Mouse (Mus musculus) midbrain, embryonic 10.5 days (tissue): Measurements from ENCODE around the gene Iqch. TPM values are rescaled to one million over a fixed set of nuclear protein-coding genes. Genes with fewer than 3 reads are reported as not detected.
"Not testable (repeated sequence)": the region's sequence is repeated elsewhere in the genome, so short reads cannot be mapped to it uniquely, and the experiment has no call there.

Source experiments
- DNase-seq: peaks from one replicate; pipeline ENCODE4 v3.0.0-alpha.2; 2017; ENCODE audit warnings: low spot score
- H3K27ac ChIP-seq: fragments of 300-500 bp; sonication (generic); replicated peaks from 2 replicates; pipeline ENCODE4 v1.5.1; 2016; ENCODE audit warnings: mild to moderate bottlenecking
- H3K27me3 ChIP-seq: fragments of 300-500 bp; sonication (generic); 2 replicates; pipeline ENCODE4 v1.6.1; 2016; ENCODE audit warnings: low read depth, mild to moderate bottlenecking; ENCODE audit not compliant: poor library complexity, severe bottlenecking
- H3K36me3 ChIP-seq: fragments of 300-500 bp; sonication (generic); 2 replicates; pipeline ENCODE4 v1.6.1; 2016; ENCODE audit warnings: mild to moderate bottlenecking, moderate library complexity
- H3K4me1 ChIP-seq: fragments of 300-500 bp; sonication (generic); 2 replicates; pipeline ENCODE4 v1.6.1; 2016
- H3K4me3 ChIP-seq: fragments of 300-500 bp; sonication (generic); 2 replicates; pipeline ENCODE4 v1.5.1; 2016; ENCODE audit warnings: mild to moderate bottlenecking, moderate library complexity
- H3K9me3 ChIP-seq: fragments of 300-500 bp; sonication (generic); replicated peaks from 2 replicates; pipeline ENCODE4 v1.6.1; 2016; ENCODE audit warnings: mild to moderate bottlenecking
- WGBS: fragments of 180-500 bp; shearing (Covaris S2); methylation state at CpG from one replicate; pipeline ENCODE4 v1.1.7; 2016; 5-methylcytosine and 5-hydroxymethylcytosine counted together
- polyA plus RNA-seq: library from polyadenylated mRNA; unstranded; fragments of >200 nt; fragmentation: Nextera tagmentation; extraction: Ambion mirVana; gene quantifications from 2 replicates; pipeline ENCODE4 v1.2.1, GENCODE M21; 2016

Iqch gene
- polyA plus RNA-seq, 1 experiment from 2014 or later: 0.10 TPM

- Histone ChIP-seq H3K27me3 (no peaks in the 10 kb centered on the region), H3K4me3 (no peak overlapping the region), H3K36me3 (no peaks in the 10 kb centered on the region), H3K9me3 (no peaks in the 10 kb centered on the region), H3K4me1 (no peaks in the 10 kb centered on the region), H3K27ac (no peak overlapping the region)
- WGBS: 83% methylated on average over 5 of the region's 5 CpGs
- no peak for DNase-seq
These were observed 22.6 kb downstream of the Iqch start for GRCm38 (mm10) chr9:63579644-63580043.

GRCm38 (mm10) chr9:63577469-63577868, 24.8 kb downstream of the Iqch start:
- Histone ChIP-seq H3K9me3 (no peaks in the 10 kb centered on the region), H3K27ac (no peak overlapping the region), H3K36me3 (no peaks in the 10 kb centered on the region), H3K27me3 (no peaks in the 10 kb centered on the region), H3K4me1 (no peaks in the 10 kb centered on the region), H3K4me3 (no peak overlapping the region)
- no peak for DNase-seq
- WGBS: 90% methylated on average over 3 of the region's 3 CpGs

GRCm38 (mm10) chr9:63572874-63573273, 29.4 kb downstream of the Iqch start:
- WGBS: 82% methylated on average over 7 of the region's 7 CpGs

GRCm38 (mm10) chr9:63571895-63572294, 30.4 kb downstream of the Iqch start:
- Histone ChIP-seq H3K27me3 (peaks cover 5% of the 10 kb centered on the region; the same call in 1 of the 2 replicates), H3K36me3 (no peaks in the 10 kb centered on the region), H3K4me1 (peaks cover 27% of the 10 kb centered on the region), H3K27ac (no peak overlapping the region), H3K9me3 (no peaks in the 10 kb centered on the region), H3K4me3 (no peak overlapping the region)
- 48% methylated on average over 6 of the region's 6 CpGs for WGBS
- DNase-seq: no peak

More at GRCm38 (mm10) chr9:63572874-63573273, 29.4 kb downstream of the Iqch start:
- peaks cover 21% of the 10 kb centered on the region for H3K4me1 ChIP-seq
- no peak overlapping the region for H3K4me3 ChIP-seq
- H3K36me3 ChIP-seq: no peaks in the 10 kb centered on the region
- no peak for DNase-seq
- no peak overlapping the region for H3K27ac ChIP-seq
- H3K9me3 ChIP-seq: no peaks in the 10 kb centered on the region
- no peaks in the 10 kb centered on the region; the same call in 1 of the 2 replicates for H3K27me3 ChIP-seq

- DNase-seq: no peak
- 39% methylated on average over 8 of the region's 8 CpGs for WGBS
- no peak overlapping the region for H3K27ac ChIP-seq
- no peaks in the 10 kb centered on the region for H3K36me3 ChIP-seq
- H3K27me3 ChIP-seq: peaks cover 5% of the 10 kb centered on the region; the same call in 1 of the 2 replicates
- no peak overlapping the region for H3K4me3 ChIP-seq
- peaks cover 31% of the 10 kb centered on the region for H3K4me1 ChIP-seq
- no peaks in the 10 kb centered on the region for H3K9me3 ChIP-seq
These were observed 33.5 kb downstream of the Iqch start for GRCm38 (mm10) chr9:63568808-63569207.

GRCm38 (mm10) chr9:63568314-63568713, 34.0 kb downstream of the Iqch start:
- Histone ChIP-seq H3K27ac (no peak overlapping the region), H3K9me3 (no peaks in the 10 kb centered on the region), H3K27me3 (peaks cover 5% of the 10 kb centered on the region; the same call in 1 of the 2 replicates), H3K4me3 (no peak overlapping the region), H3K4me1 (peaks cover 31% of the 10 kb centered on the region), H3K36me3 (no peaks in the 10 kb centered on the region)
- no peak for DNase-seq
- 84% methylated on average over 6 of the region's 6 CpGs for WGBS

GRCm38 (mm10) chr9:63563436-63563835, 38.9 kb downstream of the Iqch start:
- Histone ChIP-seq H3K36me3 (no peaks in the 10 kb centered on the region), H3K4me1 (peaks cover 27% of the 10 kb centered on the region), H3K27ac (no peak overlapping the region), H3K27me3 (peaks cover 5% of the 10 kb centered on the region; the same call in 1 of the 2 replicates), H3K4me3 (no peak overlapping the region), H3K9me3 (no peaks in the 10 kb centered on the region)
- no peak for DNase-seq
- 84% methylated on average over 2 of the region's 2 CpGs for WGBS

- Histone ChIP-seq H3K4me1 (peaks cover 16% of the 10 kb centered on the region), H3K27ac (no peak overlapping the region), H3K36me3 (no peaks in the 10 kb centered on the region), H3K4me3 (no peak overlapping the region), H3K9me3 (no peaks in the 10 kb centered on the region), H3K27me3 (no peaks in the 10 kb centered on the region; the same call in 1 of the 2 replicates)
- no peak for DNase-seq
- 69% methylated on average over 8 of the region's 8 CpGs for WGBS
These were observed 40.4 kb downstream of the Iqch start for GRCm38 (mm10) chr9:63561931-63562330.

- H3K27ac ChIP-seq: no peak overlapping the region
These were observed 45.4 kb downstream of the Iqch start for GRCm38 (mm10) chr9:63556933-63557332.

GRCm38 (mm10) chr9:63556316-63556715, 46.0 kb downstream of the Iqch start:
- Histone ChIP-seq H3K4me3 (no peak overlapping the region), H3K9me3 (no peaks in the 10 kb centered on the region), H3K36me3 (no peaks in the 10 kb centered on the region), H3K27ac (no peak overlapping the region), H3K27me3 (no peaks in the 10 kb centered on the region; the same call in 1 of the 2 replicates), H3K4me1 (no peaks in the 10 kb centered on the region)
- DNase-seq: no peak
- WGBS: 84% methylated on average over 1 of the region's 1 CpGs

More at GRCm38 (mm10) chr9:63556933-63557332, 45.4 kb downstream of the Iqch start:
- 91% methylated on average over 8 of the region's 8 CpGs for WGBS
- peaks cover 3% of the 10 kb centered on the region for H3K4me1 ChIP-seq
- no peaks in the 10 kb centered on the region for H3K9me3 ChIP-seq
- no peak for DNase-seq
- no peaks in the 10 kb centered on the region; the same call in 1 of the 2 replicates for H3K27me3 ChIP-seq
- H3K36me3 ChIP-seq: no peaks in the 10 kb centered on the region
- H3K4me3 ChIP-seq: no peak overlapping the region

- Histone ChIP-seq H3K27me3 (no peaks in the 10 kb centered on the region; the same call in 1 of the 2 replicates), H3K36me3 (no peaks in the 10 kb centered on the region), H3K4me3 (no peak overlapping the region), H3K4me1 (no peaks in the 10 kb centered on the region), H3K27ac (no peak overlapping the region), H3K9me3 (no peaks in the 10 kb centered on the region)
- WGBS: 80% methylated on average over 3 of the region's 3 CpGs
- no peak for DNase-seq
These were observed 46.8 kb downstream of the Iqch start for GRCm38 (mm10) chr9:63555460-63555990.

GRCm38 (mm10) chr9:63553628-63554027, 48.7 kb downstream of the Iqch start:
- H3K4me3 ChIP-seq: no peak overlapping the region
- H3K27me3 ChIP-seq: peaks cover 3% of the 10 kb centered on the region; the same call in 1 of the 2 replicates
- H3K4me1 ChIP-seq: no peaks in the 10 kb centered on the region
- no peak overlapping the region for H3K27ac ChIP-seq
- H3K9me3 ChIP-seq: no peaks in the 10 kb centered on the region
- 78% methylated on average over 3 of the region's 3 CpGs for WGBS
- DNase-seq: no peak
- no peaks in the 10 kb centered on the region for H3K36me3 ChIP-seq

- not testable (repeated sequence) for DNase-seq, H3K36me3 ChIP-seq, H3K27ac ChIP-seq, H3K4me3 ChIP-seq, H3K9me3 ChIP-seq, H3K4me1 ChIP-seq, H3K27me3 ChIP-seq
- WGBS: 86% methylated on average over 6 of the region's 6 CpGs
These were observed 51.6 kb downstream of the Iqch start for GRCm38 (mm10) chr9:63550701-63551100.
